Mouse (Mus musculus) midbrain, postnatal 0 days (tissue): ENCODE measurements around the gene Xrcc3. TPM values are rescaled to one million over a fixed set of nuclear protein-coding genes. Genes with fewer than 3 reads are reported as not detected.
A peak's percentile ranks its signal among the peaks of the same experiment; 100 is the strongest.

ENCODE experiments used
- ATAC-seq: fragments of 200-750 bp; cut with Nextera tagmentation; 2 replicates; pipeline ENCODE4 v1.8.0; 2017; ENCODE audit warnings: moderate number of reproducible peaks, mild to moderate bottlenecking, moderate TSS enrichment, moderate library complexity; ENCODE audit not compliant: low FRiP score
- DNase-seq: peaks from one replicate; pipeline ENCODE4 v3.0.0-alpha.2; 2015; ENCODE audit warnings: low spot score
- H3K27ac ChIP-seq: fragments of 300-500 bp; sonication (generic); 2 replicates; pipeline ENCODE4 v1.5.1; 2014; ENCODE audit warnings: low read depth, mild to moderate bottlenecking, low read length, mixed read lengths
- H3K27me3 ChIP-seq: fragments of 300-500 bp; sonication (generic); 2 replicates; pipeline ENCODE4 v1.6.1; 2014; ENCODE audit warnings: low read length, control low read depth, mixed read lengths; ENCODE audit not compliant: insufficient read depth
- H3K36me3 ChIP-seq: fragments of 300-500 bp; sonication (generic); 2 replicates; pipeline ENCODE4 v1.6.1; 2014; ENCODE audit warnings: low read length, control low read depth, mixed read lengths; ENCODE audit not compliant: insufficient read depth
- H3K4me1 ChIP-seq: fragments of 300-500 bp; sonication (generic); 2 replicates; pipeline ENCODE4 v1.6.1; 2014; ENCODE audit warnings: mild to moderate bottlenecking, control low read depth, antibody characterized with exemption, low read length, mixed read lengths; ENCODE audit not compliant: insufficient read depth
- H3K4me2 ChIP-seq: fragments of 300-500 bp; sonication (generic); 2 replicates; pipeline ENCODE4 v1.6.1; 2014; ENCODE audit warnings: low read depth, mild to moderate bottlenecking, low read length, mixed read lengths; ENCODE audit not compliant: poor library complexity, severe bottlenecking
- H3K4me3 ChIP-seq: fragments of 300-500 bp; sonication (generic); 2 replicates; pipeline ENCODE4 v1.5.1; 2014; ENCODE audit warnings: low read depth, mild to moderate bottlenecking, low read length, moderate library complexity
- H3K9ac ChIP-seq: fragments of 300-500 bp; sonication (generic); replicated peaks from 2 replicates; pipeline ENCODE4 v1.6.1; 2014; ENCODE audit warnings: mild to moderate bottlenecking, low read length, moderate library complexity, mixed read lengths; ENCODE audit not compliant: poor library complexity, severe bottlenecking
- H3K9me3 ChIP-seq: fragments of 300-500 bp; sonication (generic); 2 replicates; pipeline ENCODE4 v1.6.1; 2016; ENCODE audit warnings: low read length, control low read depth
- CTCF ChIP-seq: IDR thresholded peaks from 2 replicates; pipeline ENCODE4 v1.5.1; 2016; ENCODE audit warnings: antibody characterized with exemption, mild to moderate bottlenecking
- WGBS: fragments of 180-500 bp; shearing (Covaris S2); extraction: QIAGEN DNeasy Blood & Tissue Kit; methylation state at CpG from one replicate; pipeline ENCODE4 v1.1.7; 2014; 5-methylcytosine and 5-hydroxymethylcytosine counted together
- polyA plus RNA-seq: library from polyadenylated mRNA; unstranded; fragments of >200 nt; fragmentation: Nextera tagmentation; extraction: Ambion mirVana; gene quantifications from 2 replicates; pipeline ENCODE4 v1.2.1, GENCODE M21; 2015
- total RNA-seq: library from RNA; depleted of rRNA; stranded (reverse); fragments of >200 nt; gene quantifications from 2 replicates; pipeline ENCODE4 v1.2.3, GENCODE M21; 2014

Xrcc3 gene
- total and polyA plus RNA-seq, 2 experiments from 2014 or later = 1.7 to 4.1 TPM

GRCm38 (mm10) chr12:111813111-111813765 lies 435 bp downstream of the Xrcc3 start:
- Histone ChIP-seq H3K4me2 (peak overlapping the region; percentile 70), H3K27ac (no peak overlapping the region), H3K36me3 (0 out of 2 replicates have a peak, but pooled peaks cover 2% of the 10 kb centered on the region), H3K4me3 (peak overlapping the region; percentile 83), H3K9me3 (no peaks in the 10 kb centered on the region), H3K27me3 (no peaks in the 10 kb centered on the region), H3K9ac (0 out of 2 replicates have a peak overlapping the region, but pooled peaks have one; percentile 42), H3K4me1 (peaks cover 4% of the 10 kb centered on the region; the same call in 1 of the 2 replicates)
- WGBS = 3% methylated on average over 27 of the region's 27 CpGs
- ATAC-seq (no peak), DNase-seq (no peak)
- TF ChIP-seq CTCF = no peak

- H3K27me3 ChIP-seq = no peaks in the 10 kb centered on the region
- no peak overlapping the region for H3K4me2 ChIP-seq
- no peak overlapping the region for H3K27ac ChIP-seq
- H3K36me3 ChIP-seq = peaks cover 7% of the 10 kb centered on the region
- no peaks in the 10 kb centered on the region for H3K9me3 ChIP-seq
- no peak for TF ChIP-seq CTCF
- H3K4me1 ChIP-seq = peaks cover 4% of the 10 kb centered on the region; the same call in 1 of the 2 replicates
- peak overlapping the region; percentile 83; the same call in 1 of the 2 replicates for H3K4me3 ChIP-seq
- 72% methylated on average over 12 of the region's 12 CpGs for WGBS
- ATAC-seq (no peak), DNase-seq (no peak)
- H3K9ac ChIP-seq = no peak overlapping the region
These were observed 1.1 kb downstream of the Xrcc3 start for GRCm38 (mm10) chr12:111812611-111813010.

GRCm38 (mm10) chr12:111812075-111812474 lies 1.6 kb downstream of the Xrcc3 start:
- no peak overlapping the region for H3K27ac ChIP-seq
- TF ChIP-seq CTCF = no peak
- peaks cover 4% of the 10 kb centered on the region; the same call in 1 of the 2 replicates for H3K4me1 ChIP-seq
- no peak overlapping the region for H3K4me3 ChIP-seq
- DNase-seq (no peak), ATAC-seq (no peak)
- peaks cover 9% of the 10 kb centered on the region for H3K36me3 ChIP-seq
- no peak overlapping the region for H3K9ac ChIP-seq
- H3K27me3 ChIP-seq = no peaks in the 10 kb centered on the region
- H3K4me2 ChIP-seq = no peak overlapping the region
- H3K9me3 ChIP-seq = no peaks in the 10 kb centered on the region
- WGBS = 82% methylated on average over 13 of the region's 13 CpGs

GRCm38 (mm10) chr12:111809762-111810161 lies 3.9 kb downstream of the Xrcc3 start:
- no peak overlapping the region for H3K4me3 ChIP-seq
- no peaks in the 10 kb centered on the region for H3K27me3 ChIP-seq
- H3K36me3 ChIP-seq = peaks cover 17% of the 10 kb centered on the region
- peak; percentile 44 for TF ChIP-seq CTCF
- peak; percentile 78 for DNase-seq
- H3K27ac ChIP-seq = peak overlapping the region; percentile 34; the same call in 1 of the 2 replicates
- H3K9ac ChIP-seq = peak overlapping the region; percentile 39
- WGBS = 2% methylated on average over 9 of the region's 9 CpGs
- H3K4me2 ChIP-seq = no peak overlapping the region
- no peaks in the 10 kb centered on the region for H3K9me3 ChIP-seq
- H3K4me1 ChIP-seq = peaks cover 4% of the 10 kb centered on the region; the same call in 1 of the 2 replicates
- 0 out of 2 replicates have a peak, but pooled peaks have one; percentile 5 for ATAC-seq

- Histone ChIP-seq H3K27ac (no peak overlapping the region), H3K4me1 (peaks cover 4% of the 10 kb centered on the region; the same call in 1 of the 2 replicates), H3K9me3 (no peaks in the 10 kb centered on the region), H3K36me3 (peaks cover 23% of the 10 kb centered on the region), H3K4me3 (no peak overlapping the region), H3K9ac (no peak overlapping the region), H3K27me3 (no peaks in the 10 kb centered on the region), H3K4me2 (no peak overlapping the region)
- 90% methylated on average over 6 of the region's 6 CpGs for WGBS
- no peak for TF ChIP-seq CTCF
- ATAC-seq (no peak), DNase-seq (no peak)
These were observed 4.9 kb downstream of the Xrcc3 start for GRCm38 (mm10) chr12:111808775-111809174.

- ATAC-seq (no peak), DNase-seq (no peak)
- no peak overlapping the region for H3K4me2 ChIP-seq
- H3K4me1 ChIP-seq = no peaks in the 10 kb centered on the region
- 92% methylated on average over 5 of the region's 5 CpGs for WGBS
- no peaks in the 10 kb centered on the region for H3K9me3 ChIP-seq
- H3K4me3 ChIP-seq = no peak overlapping the region
- no peaks in the 10 kb centered on the region for H3K27me3 ChIP-seq
- TF ChIP-seq CTCF = no peak
- H3K27ac ChIP-seq = no peak overlapping the region
- peaks cover 46% of the 10 kb centered on the region for H3K36me3 ChIP-seq
- no peak overlapping the region for H3K9ac ChIP-seq
These were observed 10.1 kb downstream of the Xrcc3 start for GRCm38 (mm10) chr12:111803538-111803937.
